14 mouse cellular contexts compared by ENCODE assay signal in the genomic region with DNA sequence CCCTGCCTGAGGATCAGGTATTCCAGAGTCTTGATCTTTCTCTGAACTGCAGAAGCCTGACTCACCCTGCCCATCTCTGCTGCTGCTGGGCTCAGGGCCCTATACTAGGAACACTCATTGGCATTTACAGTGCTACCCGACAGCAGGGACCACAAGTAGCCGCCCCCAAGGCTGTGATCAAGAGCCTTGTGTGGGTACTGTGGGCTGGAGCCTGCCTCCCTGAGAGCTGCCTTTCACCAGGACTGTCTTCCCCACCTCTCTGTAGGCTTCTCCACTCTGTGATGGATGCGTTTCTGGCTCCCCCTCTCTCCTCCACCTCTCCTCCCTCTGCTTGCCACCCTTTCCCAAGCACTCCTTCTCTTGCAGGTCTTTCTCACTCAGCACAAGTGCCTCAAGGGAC.
"Had no signal": no experiment of that assay in that cellular context is flagged by ENCODE, and none has a peak within 500 bp of the region (broad histone marks: within the 10 kb centered on the region; RNA-seq: fewer than 3 reads in every experiment).

No protein-coding gene starts in this region.

- H3K27ac ChIP-seq: lung, embryonic 15.5 days; macrophage; midbrain, embryonic 13.5 days; midbrain, embryonic 15.5 days; neural tube, embryonic 12.5 days had no signal

- H3K4me3 ChIP-seq: lung, embryonic 15.5 days; megakaryocyte, embryonic 14.5 days; midbrain, embryonic 13.5 days; midbrain, embryonic 15.5 days; neural tube, embryonic 12.5 days had no signal

- DNase-seq: liver, postnatal 0 days; lung, adult 2 months; lung, postnatal 14 days; lung, postnatal 36 days; thymus, adult 18-20 months; thymus, postnatal 14 days; thymus, postnatal 36 days had no signal

- ATAC-seq: liver, postnatal 0 days; lung, postnatal 0 days; midbrain, embryonic 13.5 days; midbrain, embryonic 15.5 days had no signal
